ENCODE assay signal across 8 mouse cellular contexts in the genomic region with DNA sequence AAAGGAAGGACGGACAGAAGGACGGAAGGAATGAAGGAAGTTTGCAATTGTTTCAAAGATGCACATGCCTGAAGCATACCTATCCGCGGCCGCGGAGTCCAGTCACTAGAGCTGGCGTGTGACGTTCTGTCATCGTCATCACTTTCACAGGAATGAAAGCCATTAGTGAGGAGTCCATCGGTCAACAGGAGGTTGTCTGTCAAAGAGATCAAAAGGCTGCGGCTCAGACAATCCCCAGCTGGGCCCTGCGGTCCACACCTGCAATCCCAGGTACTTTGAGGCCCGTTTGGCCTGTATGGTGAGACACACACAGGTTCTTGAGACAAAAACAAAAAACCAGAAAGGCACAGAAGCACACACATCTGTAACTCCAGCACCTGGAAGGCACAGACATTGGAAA. TPM values are rescaled to one million over a fixed set of nuclear protein-coding genes. Genes with fewer than 3 reads are reported as not detected.
DNase-seq lines count a peak whose midpoint lies in the region; ATAC-seq and TF ChIP-seq lines count a peak whose summit lies in the region.

No protein-coding gene starts in this region.

- no peak overlapping the region for H3K27ac ChIP-seq in embryonic facial prominence, embryonic 11.5 days (replicated peaks; ENCODE audit: low read depth, low read length)
- no peak overlapping the region for H3K27ac ChIP-seq in intestine, postnatal 0 days (ENCODE audit: low read depth, low read length)
- H3K27ac ChIP-seq in macrophage: no peak overlapping the region

- DNase-seq in embryonic facial prominence, embryonic 11.5 days (ENCODE audit: low spot score): no peak
- no peak for DNase-seq in urinary bladder, postnatal 25 days (ENCODE audit: low spot score)
- DNase-seq in adrenal gland, adult 18-20 months (ENCODE audit: low spot score in 2 of 2): no peak
- no peak for DNase-seq in right cerebral cortex, adult 18-20 months

- WGBS in embryonic facial prominence, embryonic 11.5 days: 66% methylated on average over 13 of the region's 13 CpGs
- 47% methylated on average over 13 of the region's 13 CpGs for WGBS in intestine, postnatal 0 days
- 88% methylated on average over 13 of the region's 13 CpGs for WGBS in macrophage (ENCODE audit: missing documents)

- peaks cover 34% of the 10 kb centered on the region for H3K4me1 ChIP-seq in erythroblast, embryonic 14.5 days (ENCODE audit: control insufficient read depth)
- H3K4me1 ChIP-seq in embryonic facial prominence, embryonic 11.5 days (ENCODE audit: control insufficient read depth, insufficient read depth, low read length): no peaks in the 10 kb centered on the region
- peaks cover 2% of the 10 kb centered on the region; the same call in 1 of the 2 replicates for H3K4me1 ChIP-seq in intestine, postnatal 0 days (replicated peaks; ENCODE audit: control insufficient read depth, insufficient read depth, low read length)

- H3K27me3 ChIP-seq in erythroblast, embryonic 14.5 days (ENCODE audit: control insufficient read depth): no peaks in the 10 kb centered on the region
- H3K27me3 ChIP-seq in embryonic facial prominence, embryonic 11.5 days (ENCODE audit: control insufficient read depth, insufficient read depth, low read length): no peaks in the 10 kb centered on the region
- H3K27me3 ChIP-seq in intestine, postnatal 0 days (replicated peaks; ENCODE audit: control insufficient read depth, insufficient read depth, low read length): no peaks in the 10 kb centered on the region

- H3K36me3 ChIP-seq in erythroblast, embryonic 14.5 days (ENCODE audit: control insufficient read depth): peaks cover 54% of the 10 kb centered on the region
- H3K36me3 ChIP-seq in embryonic facial prominence, embryonic 11.5 days (replicated peaks; ENCODE audit: control insufficient read depth, insufficient read depth, low read depth, low read length): peaks cover 3% of the 10 kb centered on the region
- H3K36me3 ChIP-seq in intestine, postnatal 0 days (ENCODE audit: control insufficient read depth, insufficient read depth): peaks cover 22% of the 10 kb centered on the region
- peaks cover 26% of the 10 kb centered on the region; the same call in 1 of the 2 replicates for H3K36me3 ChIP-seq in macrophage (ENCODE audit: inconsistent target)

- TF ChIP-seq CTCF in intestine, postnatal 0 days (IDR thresholded peaks at IDR 0.05; ENCODE audit: low read depth): no peak

- ATAC-seq in erythroblast, adult 5-6 weeks (replicated peaks; ENCODE audit: low FRiP score, poor library complexity, severe bottlenecking): no peak
- no peak for ATAC-seq in embryonic facial prominence, embryonic 11.5 days (replicated peaks; ENCODE audit: insufficient number of reproducible peaks, low FRiP score, low TSS enrichment, low read depth)
- ATAC-seq in intestine, postnatal 0 days: 0 out of 2 replicates have a peak, but pooled peaks have one; percentile 11

- H3K4me3 ChIP-seq in erythroblast, embryonic 14.5 days (replicated peaks): peak overlapping the region; percentile 93
- peak overlapping the region; percentile 77; the same call in 1 of the 2 replicates for H3K4me3 ChIP-seq in embryonic facial prominence, embryonic 11.5 days (ENCODE audit: low read depth, low read length)
- peak overlapping the region; percentile 82; the same call in 1 of the 2 replicates for H3K4me3 ChIP-seq in intestine, postnatal 0 days (ENCODE audit: low read depth, low read length)
- H3K4me3 ChIP-seq in macrophage (ENCODE audit: inconsistent target): peak overlapping the region; percentile 62; the same call in 1 of the 2 replicates

- H3K9me3 ChIP-seq in erythroblast, embryonic 14.5 days (ENCODE audit: control insufficient read depth, low read length): no peaks in the 10 kb centered on the region
- no peaks in the 10 kb centered on the region for H3K9me3 ChIP-seq in embryonic facial prominence, embryonic 11.5 days (replicated peaks; ENCODE audit: control insufficient read depth, low read length)
- H3K9me3 ChIP-seq in intestine, postnatal 0 days (ENCODE audit: control insufficient read depth): no peaks in the 10 kb centered on the region

- H3K4me2 ChIP-seq in embryonic facial prominence, embryonic 11.5 days (ENCODE audit: low read depth, low read length): peak overlapping the region; percentile 65
- peak overlapping the region; percentile 80 for H3K4me2 ChIP-seq in intestine, postnatal 0 days (replicated peaks; ENCODE audit: low read depth)

- 0 out of 2 replicates have a peak overlapping the region, but pooled peaks have one; percentile 18 for H3K9ac ChIP-seq in embryonic facial prominence, embryonic 11.5 days (replicated peaks; ENCODE audit: low read length)
- H3K9ac ChIP-seq in intestine, postnatal 0 days (ENCODE audit: low read depth, low read length): no peak overlapping the region; the same call in 1 of the 2 replicates

- H3K79me2 ChIP-seq in macrophage (ENCODE audit: inconsistent target): peaks cover 58% of the 10 kb centered on the region

RNA-seq across cellular contexts. Expression of a gene that starts 44.6 kb away (rescaled TPM):
- polyA plus RNA-seq in erythroblast, embryonic 14.5 days (2012): 0.28 and 0.56 TPM in 2 replicates
- total RNA-seq in erythroblast, adult 5-6 weeks (2015; ENCODE audit: low replicate concordance): 18.8 and 21.7 TPM in 2 replicates
- 30.3 and 31.5 TPM in 2 replicates for total RNA-seq in erythroblast, adult 5-6 weeks (2017; ENCODE audit: low replicate concordance)
- polyA plus RNA-seq in embryonic facial prominence, embryonic 11.5 days (2014; fragmentation: Nextera tagmentation; extraction: Ambion mirVana): 9.3 and 15.2 TPM in 2 replicates
- 3.9 and 5.2 TPM in 2 replicates for polyA plus RNA-seq in intestine, postnatal 0 days (2015; fragmentation: Nextera tagmentation; extraction: Ambion mirVana)
- 100 to 1,000 TPM in 3 of 26 experiments, 10 to 100 TPM in 23; 23.5 to 168 (median 58.2) TPM for total RNA-seq in macrophage (2018; cell fraction: chromatin; rRNA removed)
- total RNA-seq in macrophage (2018; cell fraction: cytosol; rRNA removed): 10 to 100 TPM in 22 of 26 experiments, 1 to 10 TPM in 4; 8.6 to 39.6 (median 15.8) TPM
- total RNA-seq in macrophage (2018; cell fraction: nucleus; rRNA removed): 100 to 1,000 TPM in 3 of 26 experiments, 10 to 100 TPM in 23; 25.1 to 141 (median 49.8) TPM
- polyA plus RNA-seq in macrophage (2018): 10.9 to 13.4 TPM (median 13.3 TPM) in 3 replicates
- total RNA-seq in adrenal gland, adult 18-20 months (2021): 10 to 100 TPM; 14.6 to 17.8 TPM

RNA-seq across cellular contexts. Expression of a gene that starts 45.3 kb away (rescaled TPM):
- polyA plus RNA-seq in erythroblast, embryonic 14.5 days (2012): 0.14 and 0.22 TPM in 2 replicates
- 2.3 and 4.8 TPM in 2 replicates for total RNA-seq in erythroblast, adult 5-6 weeks (2015; ENCODE audit: low replicate concordance)
- total RNA-seq in erythroblast, adult 5-6 weeks (2017; ENCODE audit: low replicate concordance): 0.51 and 0.98 TPM in 2 replicates
- 12.2 and 14.5 TPM in 2 replicates for polyA plus RNA-seq in embryonic facial prominence, embryonic 11.5 days (2014; fragmentation: Nextera tagmentation; extraction: Ambion mirVana)
- polyA plus RNA-seq in intestine, postnatal 0 days (2015; fragmentation: Nextera tagmentation; extraction: Ambion mirVana): 5.3 and 6.4 TPM in 2 replicates
- total RNA-seq in macrophage (2018; cell fraction: chromatin; rRNA removed): 1 to 10 TPM; 1.3 to 8.2 (median 2.5) TPM
- 10 to 100 TPM in 9 of 26 experiments, 1 to 10 TPM in 17; 5.4 to 18.1 (median 9.7) TPM for total RNA-seq in macrophage (2018; cell fraction: cytosol; rRNA removed)
- total RNA-seq in macrophage (2018; cell fraction: nucleus; rRNA removed): 1 to 10 TPM; 1.1 to 5.8 (median 3.2) TPM
- 9.2 to 14.2 TPM (median 9.3 TPM) in 3 replicates for polyA plus RNA-seq in macrophage (2018)
- total RNA-seq in adrenal gland, adult 18-20 months (2021): 10 to 100 TPM; 16.1 to 22.2 TPM
